Comparison of ENCODE assay signal across 8 mouse cellular contexts in the genomic region with DNA sequence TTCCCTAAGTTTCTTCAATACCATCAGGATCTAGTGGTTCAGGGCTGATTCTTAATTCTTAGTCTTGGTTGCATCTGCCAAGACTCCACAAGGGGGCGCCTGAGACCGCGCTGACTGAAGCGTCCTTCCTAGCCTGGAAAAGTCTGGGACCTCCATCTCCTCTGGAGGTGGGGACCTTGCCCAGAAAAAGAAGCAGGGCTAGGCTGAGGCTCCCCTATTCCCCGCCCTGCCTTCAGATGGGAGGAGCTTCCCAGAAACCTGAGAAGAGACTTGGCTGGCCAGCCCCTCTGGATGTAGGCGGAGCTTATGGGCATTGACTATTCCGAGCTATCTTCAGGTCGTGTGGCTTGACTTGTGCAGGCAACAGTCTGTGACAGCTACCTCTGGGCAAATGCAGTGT. TPM values are rescaled to one million over a fixed set of nuclear protein-coding genes. Genes with fewer than 3 reads are reported as not detected.
A peak's percentile ranks its signal among the peaks of the same experiment; 100 is the strongest.
DNase-seq lines count a peak whose midpoint lies in the region; ATAC-seq and TF ChIP-seq lines count a peak whose summit lies in the region.

No protein-coding gene starts in this region.

- H3K9ac ChIP-seq in forebrain, embryonic 14.5 days (ENCODE audit: low read length), result no peak overlapping the region
- no peak overlapping the region for H3K9ac ChIP-seq in lung, postnatal 0 days (replicated peaks; ENCODE audit: low read depth)

- intact Hi-C loops in heart, postnatal 36 days (cut with DNase I), result loop anchor here (1.0 to 10.0 kb wide), 4 partner anchors 71 to 429 kb away; a partner anchor contains a TSS

- TF ChIP-seq CTCF in G1E (IDR thresholded peaks at IDR 0.05; ENCODE audit: low read depth, low read length), result peak; percentile 66
- peak; percentile 94 for TF ChIP-seq CTCF in lung, postnatal 0 days (IDR thresholded peaks at IDR 0.05)

- peak; percentile 58 for DNase-seq in G1E (ENCODE audit: low spot score)
- peak; percentile 67 for DNase-seq in c-Kit-positive CD71-positive TER-119-positive erythroid progenitor cells, embryonic 14.5 days (ENCODE audit: low spot score)
- peak; percentile 91 for DNase-seq in forebrain, embryonic 14.5 days (ENCODE audit: low spot score)
- DNase-seq in heart, postnatal 36 days, result peak; percentile 82 to 87
- peak; percentile 63 to 83 for DNase-seq in layer of hippocampus, adult 18-20 months (ENCODE audit: low spot score in 2 of 2)
- DNase-seq in lung, postnatal 0 days (ENCODE audit: low spot score), result peak; percentile 97
- DNase-seq in retina, postnatal 1 day, result peak; percentile 92
- peak; percentile 78 for DNase-seq in urinary bladder, adult 2 months (ENCODE audit: low spot score)

- H3K27me3 ChIP-seq in G1E (ENCODE audit: insufficient read depth, low read length), result peaks cover 54% of the 10 kb centered on the region
- no peaks in the 10 kb centered on the region for H3K27me3 ChIP-seq in forebrain, embryonic 14.5 days (replicated peaks; ENCODE audit: control insufficient read depth, insufficient read depth, low read length)
- no peaks in the 10 kb centered on the region for H3K27me3 ChIP-seq in lung, postnatal 0 days (replicated peaks; ENCODE audit: insufficient read depth, low read length)

- no peak overlapping the region for H3K4me3 ChIP-seq in G1E (ENCODE audit: low read depth, low read length)
- H3K4me3 ChIP-seq in forebrain, embryonic 14.5 days (ENCODE audit: low read depth, low read length), result no peak overlapping the region
- no peak overlapping the region for H3K4me3 ChIP-seq in lung, postnatal 0 days (ENCODE audit: low read depth, low read length)

- no peak overlapping the region for H3K27ac ChIP-seq in forebrain, embryonic 14.5 days (ENCODE audit: low read depth, low read length)
- no peak overlapping the region for H3K27ac ChIP-seq in lung, postnatal 0 days (ENCODE audit: low read length)

- no peak for TF ChIP-seq EP300 in lung, postnatal 0 days (IDR thresholded peaks at IDR 0.05)

- 0 out of 2 replicates have a peak, but pooled peaks have one; percentile 6 for ATAC-seq in G1E (ENCODE audit: extremely low read depth, insufficient number of reproducible peaks, low FRiP score, poor library complexity, severe bottlenecking)
- ATAC-seq in forebrain, embryonic 14.5 days, result 0 out of 2 replicates have a peak, but pooled peaks have one; percentile 16
- peak; percentile 48 for ATAC-seq in lung, postnatal 0 days

- WGBS in forebrain, embryonic 14.5 days, result under 1% methylated on average over 8 of the region's 8 CpGs
- WGBS in lung, postnatal 0 days, result 0% methylated on average over 8 of the region's 8 CpGs

- no peak overlapping the region for H3K4me2 ChIP-seq in forebrain, embryonic 14.5 days (ENCODE audit: low read length)
- H3K4me2 ChIP-seq in lung, postnatal 0 days (replicated peaks; ENCODE audit: low read depth, low read length), result peak overlapping the region; percentile 8; the same call in 1 of the 2 replicates

- peaks cover 55% of the 10 kb centered on the region for H3K4me1 ChIP-seq in G1E (ENCODE audit: insufficient read depth, low read depth, low read length)
- peaks cover 12% of the 10 kb centered on the region for H3K4me1 ChIP-seq in forebrain, embryonic 14.5 days (ENCODE audit: control insufficient read depth, insufficient read depth, low read length)
- peaks cover 21% of the 10 kb centered on the region; the same call in 1 of the 2 replicates for H3K4me1 ChIP-seq in lung, postnatal 0 days (ENCODE audit: insufficient read depth, low read depth, low read length)

- peaks cover 14% of the 10 kb centered on the region for H3K36me3 ChIP-seq in G1E (replicated peaks)
- no peaks in the 10 kb centered on the region for H3K36me3 ChIP-seq in forebrain, embryonic 14.5 days (ENCODE audit: control insufficient read depth, insufficient read depth, low read length)
- H3K36me3 ChIP-seq in lung, postnatal 0 days (ENCODE audit: insufficient read depth, low read length), result no peaks in the 10 kb centered on the region

- no peaks in the 10 kb centered on the region for H3K9me3 ChIP-seq in G1E (replicated peaks)
- no peaks in the 10 kb centered on the region for H3K9me3 ChIP-seq in forebrain, embryonic 14.5 days (replicated peaks; ENCODE audit: control insufficient read depth, low read length)
- H3K9me3 ChIP-seq in lung, postnatal 0 days (ENCODE audit: low read length), result no peaks in the 10 kb centered on the region

RNA-seq across cellular contexts. Expression of a gene that starts 2.5 kb away (rescaled TPM):
- total RNA-seq in G1E (2014; fragmentation: Nextera tagmentation) (8.7 and 12.1 TPM in 2 replicates), G1E (2017) (9.7 and 10.9 TPM in 2 replicates)
- 14.5 and 23.6 TPM in 2 replicates for polyA plus RNA-seq in G1E (2012)
- 14.5 and 15.0 TPM in 2 replicates for polyA plus RNA-seq in forebrain, embryonic 14.5 days (2014; fragmentation: Nextera tagmentation; extraction: Ambion mirVana)
- total RNA-seq in heart, postnatal 36 days (2021), result 10 to 100 TPM; 11.2 to 13.5 TPM
- total RNA-seq in layer of hippocampus, adult 18-20 months (2021), result 10 to 100 TPM; 31.6 to 35.5 TPM
- polyA plus RNA-seq in lung, postnatal 0 days (2015; fragmentation: Nextera tagmentation; extraction: Ambion mirVana), result 15.5 and 16.1 TPM in 2 replicates
- 25.4 and 28.3 TPM in 2 replicates for polyA plus RNA-seq in urinary bladder, adult 2 months (2012; rRNA removed)

RNA-seq across cellular contexts. Expression of a gene that starts 13.8 kb away (rescaled TPM):
- not detected in 2 replicates for total RNA-seq in G1E (2014; fragmentation: Nextera tagmentation)
- 0.11 TPM in 1 of 2 replicates, not detected in the other for total RNA-seq in G1E (2017)
- polyA plus RNA-seq in G1E (2012), result not detected in 2 replicates
- not detected in 2 replicates for polyA plus RNA-seq in forebrain, embryonic 14.5 days (2014; fragmentation: Nextera tagmentation; extraction: Ambion mirVana)
- total RNA-seq in heart, postnatal 36 days (2021), result not detected
- not detected for total RNA-seq in layer of hippocampus, adult 18-20 months (2021)
- 0.20 and 0.46 TPM in 2 replicates for polyA plus RNA-seq in lung, postnatal 0 days (2015; fragmentation: Nextera tagmentation; extraction: Ambion mirVana)
- 4.6 and 5.9 TPM in 2 replicates for polyA plus RNA-seq in urinary bladder, adult 2 months (2012; rRNA removed)

RNA-seq across cellular contexts. Expression of a gene that starts 18.7 kb away (rescaled TPM):
- 629 and 653 TPM in 2 replicates for total RNA-seq in G1E (2014; fragmentation: Nextera tagmentation)
- total RNA-seq in G1E (2017), result 2,631 and 2,791 TPM in 2 replicates
- polyA plus RNA-seq in G1E (2012), result 384 and 1,622 TPM in 2 replicates
- 376 and 523 TPM in 2 replicates for polyA plus RNA-seq in forebrain, embryonic 14.5 days (2014; fragmentation: Nextera tagmentation; extraction: Ambion mirVana)
- total RNA-seq in heart, postnatal 36 days (2021), result 100 to 1,000 TPM; 500 to 574 TPM
- 100 to 1,000 TPM; 772 to 807 TPM for total RNA-seq in layer of hippocampus, adult 18-20 months (2021)
- 418 and 453 TPM in 2 replicates for polyA plus RNA-seq in lung, postnatal 0 days (2015; fragmentation: Nextera tagmentation; extraction: Ambion mirVana)
- polyA plus RNA-seq in urinary bladder, adult 2 months (2012; rRNA removed), result 3,847 and 3,981 TPM in 2 replicates

RNA-seq across cellular contexts. Expression of a gene that starts 50.2 kb away (rescaled TPM):
- total RNA-seq in G1E (2014; fragmentation: Nextera tagmentation), result 65.1 and 99.6 TPM in 2 replicates
- 25.4 and 25.5 TPM in 2 replicates for total RNA-seq in G1E (2017)
- polyA plus RNA-seq in G1E (2012), result 64.8 and 69.2 TPM in 2 replicates
- polyA plus RNA-seq in forebrain, embryonic 14.5 days (2014; fragmentation: Nextera tagmentation; extraction: Ambion mirVana), result 2.7 and 3.5 TPM in 2 replicates
- total RNA-seq in heart, postnatal 36 days (2021), result 10 to 100 TPM; 70.7 to 76.3 TPM
- total RNA-seq in layer of hippocampus, adult 18-20 months (2021), result 1 to 10 TPM; 6.6 to 7.2 TPM
- polyA plus RNA-seq in lung, postnatal 0 days (2015; fragmentation: Nextera tagmentation; extraction: Ambion mirVana), result 83.7 and 85.3 TPM in 2 replicates
- polyA plus RNA-seq in urinary bladder, adult 2 months (2012; rRNA removed), result 144 and 160 TPM in 2 replicates

RNA-seq across cellular contexts. Expression of a gene that starts 58.7 kb away (rescaled TPM):
- total RNA-seq in G1E (2014; fragmentation: Nextera tagmentation) (not detected in 2 replicates), G1E (2017) (0.11 TPM in 1 of 2 replicates, not detected in the other)
- polyA plus RNA-seq in G1E (2012), result not detected in 2 replicates
- not detected in 2 replicates for polyA plus RNA-seq in forebrain, embryonic 14.5 days (2014; fragmentation: Nextera tagmentation; extraction: Ambion mirVana)
- 1 to 10 TPM in 1 of 2 experiments, under 1 TPM in 1; 0.65 to 1.1 TPM for total RNA-seq in heart, postnatal 36 days (2021)
- total RNA-seq in layer of hippocampus, adult 18-20 months (2021), result not detected
- 10.4 and 11.4 TPM in 2 replicates for polyA plus RNA-seq in lung, postnatal 0 days (2015; fragmentation: Nextera tagmentation; extraction: Ambion mirVana)
- polyA plus RNA-seq in urinary bladder, adult 2 months (2012; rRNA removed), result 23.2 and 32.9 TPM in 2 replicates
